Mouse (Mus musculus) olfactory bulb, adult 2 months (tissue): ENCODE results near the gene Scube1.

Experiments
- CTCF ChIP-seq: fragments of 200-500 bp; IDR thresholded peaks from 2 replicates; pipeline ENCODE4 v1.5.1; 2012; ENCODE audit warnings: low read depth, mild to moderate bottlenecking, low read length, moderate library complexity; ENCODE audit not compliant: insufficient read depth
- POLR2A ChIP-seq: fragments of 200-500 bp; IDR thresholded peaks from 2 replicates; pipeline ENCODE4 v1.6.1; 2012; ENCODE audit warnings: mild to moderate bottlenecking, low read depth, low read length, moderate library complexity; ENCODE audit not compliant: insufficient read depth

DNA sequence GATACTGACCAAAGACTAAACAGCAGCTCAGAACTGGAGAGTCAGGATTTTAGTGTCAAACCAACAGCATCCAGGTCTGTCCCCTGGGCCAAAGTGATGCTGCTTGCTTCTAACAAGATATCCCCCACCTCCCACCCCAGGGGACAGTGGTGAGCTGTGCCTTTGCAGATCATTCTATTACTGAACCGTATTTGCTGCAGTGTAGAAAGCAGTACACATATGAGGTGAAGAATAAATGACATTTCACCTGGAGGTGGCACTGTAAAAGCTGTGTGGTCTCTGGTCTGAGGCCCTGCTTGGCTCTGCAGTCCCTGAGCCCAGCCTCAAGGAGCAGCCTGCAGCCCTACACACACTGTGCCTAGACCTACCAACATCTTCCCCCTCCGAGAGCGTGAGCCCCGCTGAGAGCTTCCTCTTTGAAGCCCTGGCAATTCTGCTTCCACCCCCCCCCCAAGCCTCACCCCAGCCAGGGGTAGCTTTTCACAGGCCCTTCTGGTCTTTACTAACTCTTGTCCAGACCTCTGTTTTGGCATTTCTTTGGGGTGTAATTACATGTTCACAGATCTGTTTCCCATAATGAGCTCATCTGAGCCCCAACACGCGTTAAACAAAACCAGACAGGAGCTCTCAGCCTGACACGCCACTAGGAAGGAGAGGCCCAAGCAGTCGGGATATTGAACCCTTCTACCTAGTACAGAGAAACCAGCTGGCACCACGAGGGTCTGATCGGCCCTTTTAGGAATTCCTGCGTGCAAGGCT, 24.8 kb downstream of the Scube1 start:
- no peak for TF ChIP-seq CTCF
- no peak for TF ChIP-seq POLR2A
